In the genomic region with DNA sequence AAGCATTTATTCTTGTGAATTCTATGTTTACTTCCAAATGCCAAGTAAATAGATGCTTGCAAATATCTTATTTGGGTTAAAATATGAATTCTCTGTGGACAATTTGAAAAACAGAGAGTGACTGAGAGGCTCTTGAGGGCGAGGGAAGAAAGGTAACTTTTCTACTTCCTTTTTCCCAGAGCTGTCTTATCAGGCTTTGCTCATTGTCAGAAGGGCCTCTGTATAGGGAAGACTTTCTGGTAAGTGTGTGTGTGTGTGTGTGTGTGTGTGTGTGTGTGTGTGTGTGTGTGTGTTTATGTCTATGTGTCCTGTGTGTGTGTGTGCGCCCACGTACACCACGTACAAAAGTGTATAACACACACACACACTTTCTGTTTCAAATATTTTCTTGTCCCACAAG, we compare ENCODE assay signal across 15 mouse cellular contexts.
"Had no signal": no experiment of that assay in that cellular context is flagged by ENCODE, and none has a peak within 500 bp of the region (broad histone marks: within the 10 kb centered on the region; RNA-seq: fewer than 3 reads in every experiment).

No protein-coding gene starts in this region.

- H3K27me3 ChIP-seq: neural tube, embryonic 13.5 days; neural tube, embryonic 15.5 days; stomach, embryonic 15.5 days had no signal

- H3K27ac ChIP-seq: neural tube, embryonic 13.5 days; neural tube, embryonic 15.5 days; stomach, embryonic 15.5 days; stomach, postnatal 0 days had no signal

- H3K9me3 ChIP-seq: neural tube, embryonic 13.5 days; neural tube, embryonic 15.5 days; stomach, embryonic 15.5 days had no signal

- H3K9ac ChIP-seq: neural tube, embryonic 13.5 days; neural tube, embryonic 15.5 days; stomach, embryonic 15.5 days had no signal

- H3K4me3 ChIP-seq: neural tube, embryonic 13.5 days; neural tube, embryonic 15.5 days; stomach, embryonic 15.5 days had no signal

- DNase-seq: right cerebral cortex, adult 18-20 months; right cerebral cortex, postnatal 14 days; right cerebral cortex, postnatal 25 days; right cerebral cortex, postnatal 4 days; spleen, adult 18-20 months; thymus, adult 18-20 months; thymus, adult 2 months; thymus, postnatal 14 days; thymus, postnatal 25 days; thymus, postnatal 36 days; thymus, postnatal 4 days had no signal

- H3K4me1 ChIP-seq: neural tube, embryonic 13.5 days; neural tube, embryonic 15.5 days; stomach, embryonic 15.5 days had no signal

- H3K36me3 ChIP-seq: neural tube, embryonic 13.5 days; neural tube, embryonic 15.5 days; stomach, embryonic 15.5 days had no signal

- H3K4me2 ChIP-seq: neural tube, embryonic 13.5 days; neural tube, embryonic 15.5 days; stomach, embryonic 15.5 days had no signal
